Mouse (Mus musculus) thymus, adult 2 months (tissue): ENCODE results near the gene Tpcn1. TPM values are rescaled to one million over a fixed set of nuclear protein-coding genes. Genes with fewer than 3 reads are reported as not detected.

Source experiments
- DNase-seq: peaks from one replicate; pipeline ENCODE4 v3.0.0; 2021
- H3K27ac ChIP-seq: fragments of 200-500 bp; 2 replicates; pipeline ENCODE4 v1.5.1; 2012; ENCODE audit warnings: low read length, control low read depth; ENCODE audit not compliant: control insufficient read depth, insufficient read depth
- H3K27me3 ChIP-seq: fragments of 200-500 bp; 2 replicates; pipeline ENCODE4 v1.6.1; 2012; ENCODE audit warnings: mild to moderate bottlenecking, low read length, moderate library complexity, mixed read lengths; ENCODE audit not compliant: control insufficient read depth, insufficient read depth
- H3K36me3 ChIP-seq: fragments of 200-500 bp; 2 replicates; pipeline ENCODE4 v1.6.1; 2012; ENCODE audit warnings: mild to moderate bottlenecking, low read length, moderate library complexity; ENCODE audit not compliant: control insufficient read depth, insufficient read depth
- H3K4me1 ChIP-seq: fragments of 200-500 bp; replicated peaks from 2 replicates; pipeline ENCODE4 v1.6.1; 2012; ENCODE audit warnings: low read length; ENCODE audit not compliant: control insufficient read depth, insufficient read depth
- H3K4me3 ChIP-seq: fragments of 200-500 bp; 2 replicates; pipeline ENCODE4 v1.5.1; 2012; ENCODE audit warnings: mild to moderate bottlenecking, low read length, control low read depth, moderate library complexity; ENCODE audit not compliant: control insufficient read depth, insufficient read depth
- CTCF ChIP-seq: fragments of 200-500 bp; IDR thresholded peaks from 2 replicates; pipeline ENCODE4 v1.5.1; 2012; ENCODE audit warnings: mild to moderate bottlenecking, control low read depth, low read length, moderate library complexity, borderline replicate concordance; ENCODE audit not compliant: control insufficient read depth, poor library complexity, insufficient read depth; ENCODE audit errors: extremely low read depth
- POLR2A ChIP-seq: fragments of 200-500 bp; IDR thresholded peaks from 2 replicates; pipeline ENCODE4 v1.6.1; 2012; ENCODE audit warnings: mild to moderate bottlenecking, low read length, control low read depth, moderate library complexity; ENCODE audit not compliant: control insufficient read depth, poor library complexity, insufficient read depth; ENCODE audit errors: extremely low read depth
- WGBS: fragments of 180-500 bp; shearing (Covaris S2); methylation state at CpG from one replicate; pipeline ENCODE4 v1.1.7; 2018; 5-methylcytosine and 5-hydroxymethylcytosine counted together
- polyA plus RNA-seq: library from polyadenylated mRNA; depleted of rRNA; stranded (reverse); fragments of >200 nt; gene quantifications from 2 replicates; pipeline ENCODE4 v1.2.3, GENCODE M21; 2012; rRNA removed

Tpcn1 gene
- polyA plus RNA-seq, 1 experiment, result 203 TPM

- H3K4me1 ChIP-seq, result peaks cover 3% of the 10 kb centered on the region; the same call in 1 of the 2 replicates
- 37% methylated on average over 10 of the region's 10 CpGs for WGBS
- H3K27me3 ChIP-seq, result no peaks in the 10 kb centered on the region
- H3K27ac ChIP-seq, result no peak overlapping the region
- DNase-seq, result no peak
- no peak overlapping the region for H3K4me3 ChIP-seq
- TF ChIP-seq POLR2A (no peak), CTCF (no peak)
- no peaks in the 10 kb centered on the region for H3K36me3 ChIP-seq
Measured at GRCm38 (mm10) chr5:120495064-120495702, 93.3 kb downstream of the Tpcn1 start.

DNA sequence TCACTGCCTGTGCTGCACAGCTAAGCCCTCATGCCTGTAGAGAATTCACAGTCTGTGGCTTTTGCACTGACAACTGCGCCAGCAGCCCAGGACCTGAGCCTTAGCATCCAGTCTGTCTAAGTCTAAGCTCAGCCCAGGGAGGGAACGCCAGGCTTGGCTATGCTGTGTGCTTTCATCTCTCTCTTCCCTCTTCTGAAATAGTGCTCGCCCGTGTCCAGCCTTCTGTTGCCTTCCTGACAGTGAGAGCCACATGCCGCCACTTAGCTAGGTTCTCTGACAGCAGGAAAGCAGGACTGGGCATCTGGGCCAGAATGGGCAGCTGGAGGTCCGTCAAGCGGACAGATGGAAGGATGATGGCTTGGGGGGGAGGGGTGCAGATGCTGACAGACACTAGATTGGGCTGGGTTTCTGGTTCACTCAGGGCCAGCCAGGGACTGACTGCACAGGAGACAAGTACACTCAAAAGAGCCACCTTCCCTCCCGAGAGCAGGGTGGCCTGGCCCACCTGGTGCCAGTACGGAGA lies 94.5 kb downstream of the Tpcn1 start:
- DNase-seq, result no peak
- Histone ChIP-seq H3K27ac (no peak overlapping the region), H3K4me3 (no peak overlapping the region), H3K4me1 (peaks cover 3% of the 10 kb centered on the region; the same call in 1 of the 2 replicates), H3K27me3 (no peaks in the 10 kb centered on the region), H3K36me3 (no peaks in the 10 kb centered on the region)
- WGBS, result 93% methylated on average over 9 of the region's 9 CpGs
- TF ChIP-seq POLR2A (no peak), CTCF (no peak)

GRCm38 (mm10) chr5:120493440-120493839 lies 95.0 kb downstream of the Tpcn1 start:
- Histone ChIP-seq H3K36me3 (no peaks in the 10 kb centered on the region), H3K27me3 (no peaks in the 10 kb centered on the region), H3K27ac (no peak overlapping the region), H3K4me1 (peaks cover 3% of the 10 kb centered on the region; the same call in 1 of the 2 replicates), H3K4me3 (no peak overlapping the region)
- WGBS, result 97% methylated on average over 6 of the region's 6 CpGs
- no peak for TF ChIP-seq POLR2A
- TF ChIP-seq CTCF, result no peak
- no peak for DNase-seq

DNA sequence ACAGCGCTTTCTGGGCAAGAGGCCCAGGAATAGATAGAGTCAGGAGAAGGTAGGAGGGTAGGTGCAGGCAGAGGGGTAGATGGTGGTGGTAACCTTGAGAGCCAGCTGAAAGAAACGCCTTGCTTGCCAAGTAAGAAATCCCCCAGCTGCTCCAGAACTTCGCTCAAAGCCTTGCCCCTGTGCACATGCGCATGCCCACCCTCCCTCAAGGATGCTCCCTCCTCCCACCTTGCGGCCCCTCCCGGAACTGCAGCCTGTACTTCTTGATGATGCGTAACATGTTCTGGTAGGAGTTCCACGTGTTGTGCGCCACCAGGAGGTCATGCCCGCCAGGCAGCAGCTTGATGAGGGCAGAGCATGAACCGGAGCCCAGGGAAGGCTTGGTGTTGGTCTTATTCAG lies 96.0 kb downstream of the Tpcn1 start:
- no peak for TF ChIP-seq POLR2A
- no peak for TF ChIP-seq CTCF
- Histone ChIP-seq H3K27ac (no peak overlapping the region), H3K27me3 (no peaks in the 10 kb centered on the region), H3K4me3 (no peak overlapping the region), H3K36me3 (no peaks in the 10 kb centered on the region), H3K4me1 (peaks cover 3% of the 10 kb centered on the region; the same call in 1 of the 2 replicates)
- no peak for DNase-seq
- 93% methylated on average over 11 of the region's 11 CpGs for WGBS

- TF ChIP-seq CTCF, result no peak
- TF ChIP-seq POLR2A, result no peak
- H3K27ac ChIP-seq, result no peak overlapping the region
- 95% methylated on average over 8 of the region's 8 CpGs for WGBS
- H3K27me3 ChIP-seq, result no peaks in the 10 kb centered on the region
- DNase-seq, result no peak
- H3K4me1 ChIP-seq, result peaks cover 3% of the 10 kb centered on the region; the same call in 1 of the 2 replicates
- no peak overlapping the region for H3K4me3 ChIP-seq
- no peaks in the 10 kb centered on the region for H3K36me3 ChIP-seq
Measured at GRCm38 (mm10) chr5:120490679-120491192, 97.7 kb downstream of the Tpcn1 start.

GRCm38 (mm10) chr5:120487844-120488243 lies 100.6 kb downstream of the Tpcn1 start:
- Histone ChIP-seq H3K36me3 (no peaks in the 10 kb centered on the region), H3K27ac (no peak overlapping the region), H3K4me1 (no peaks in the 10 kb centered on the region), H3K4me3 (no peak overlapping the region), H3K27me3 (no peaks in the 10 kb centered on the region)
- DNase-seq, result no peak
- 95% methylated on average over 8 of the region's 8 CpGs for WGBS
- no peak for TF ChIP-seq POLR2A
- no peak for TF ChIP-seq CTCF

Other genes with a start within 250 kb of the Tpcn1 start
- 0.03 and 0.23 TPM in 2 replicates for gene Lhx5, start 157.0 kb downstream of the Tpcn1 start, polyA plus RNA-seq
- 1.8 and 2.5 TPM in 2 replicates for gene Sdsl, start 115.9 kb downstream of the Tpcn1 start, polyA plus RNA-seq
- 0.65 and 0.75 TPM in 2 replicates for gene Sds, start 112.1 kb downstream of the Tpcn1 start, polyA plus RNA-seq
- 31.5 and 32.4 TPM in 2 replicates for gene Plbd2, start 85.0 kb downstream of the Tpcn1 start, polyA plus RNA-seq
- gene Slc8b1, start 77.5 kb downstream of the Tpcn1 start, polyA plus RNA-seq, result 21.9 and 29.1 TPM in 2 replicates
- 2.8 and 3.0 TPM in 2 replicates for gene Iqcd, start 343 bp upstream of the Tpcn1 start, polyA plus RNA-seq
- 18.8 and 20.6 TPM in 2 replicates for gene Rita1, start 23.9 kb upstream of the Tpcn1 start, polyA plus RNA-seq
- 429 and 448 TPM in 2 replicates for gene Ddx54, start 24.1 kb upstream of the Tpcn1 start, polyA plus RNA-seq
- 0.15 and 0.33 TPM in 2 replicates for gene Cfap73, start 45.6 kb upstream of the Tpcn1 start, polyA plus RNA-seq
- 27.7 and 28.0 TPM in 2 replicates for gene Rasal1, start 60.1 kb upstream of the Tpcn1 start, polyA plus RNA-seq
- 60.6 and 66.6 TPM in 2 replicates for gene Dtx1, start 123.3 kb upstream of the Tpcn1 start, polyA plus RNA-seq
- 18.5 and 22.4 TPM in 2 replicates for gene Oas2, start 161.2 kb upstream of the Tpcn1 start, polyA plus RNA-seq
- 27.6 and 28.1 TPM in 2 replicates for gene Oas3, start 189.0 kb upstream of the Tpcn1 start, polyA plus RNA-seq
- 0.52 and 0.74 TPM in 2 replicates for gene Oas1e, start 206.9 kb upstream of the Tpcn1 start, polyA plus RNA-seq
- 6.3 and 7.7 TPM in 2 replicates for gene Oas1c, start 223.8 kb upstream of the Tpcn1 start, polyA plus RNA-seq